ENCODE assay signal across 8 mouse cellular contexts in genomic region chr12:103433986-103434731, GRCm38 (mm10). TPM values are rescaled to one million over a fixed set of nuclear protein-coding genes. Genes with fewer than 3 reads are reported as not detected.
DNase-seq lines count a peak whose midpoint lies in the region; ATAC-seq and TF ChIP-seq lines count a peak whose summit lies in the region.

Ifi27 (plus strand) TSS chr12:103434211.

- H3K4me3 ChIP-seq in neural tube, embryonic 15.5 days (replicated peaks): no peak within 1 kb of the TSS
- peak within 1 kb of the TSS; percentile 62 for H3K4me3 ChIP-seq in bone marrow macrophage, adult 2 months (ENCODE audit: insufficient read depth, low read length)
- peak within 1 kb of the TSS; percentile 28 for H3K4me3 ChIP-seq in heart, embryonic 12.5 days
- peak within 1 kb of the TSS; percentile 14; the same call in 1 of the 2 replicates for H3K4me3 ChIP-seq in liver, embryonic 16.5 days (ENCODE audit: low read depth, low read length)
- H3K4me3 ChIP-seq in forebrain, embryonic 12.5 days (replicated peaks): no peak within 1 kb of the TSS

- 82% methylated on average over 8 of the region's 8 CpGs for WGBS in neural tube, embryonic 15.5 days
- 46% methylated on average over 8 of the region's 8 CpGs for WGBS in heart, embryonic 12.5 days
- WGBS in liver, embryonic 16.5 days (ENCODE audit: insufficient replicate concordance): 36% methylated on average over 8 of the region's 8 CpGs
- WGBS in forebrain, embryonic 12.5 days: 81% methylated on average over 8 of the region's 8 CpGs

- ATAC-seq in neural tube, embryonic 15.5 days (ENCODE audit: low FRiP score): no peak
- ATAC-seq in heart, embryonic 12.5 days (ENCODE audit: insufficient number of reproducible peaks, low FRiP score): peak; percentile 85
- peak; percentile 89 for ATAC-seq in liver, embryonic 16.5 days (ENCODE audit: low read depth)
- ATAC-seq in forebrain, embryonic 12.5 days (ENCODE audit: low FRiP score): no peak

- H3K36me3 ChIP-seq in neural tube, embryonic 15.5 days: no peaks in the 10 kb centered on the region
- no peaks in the 10 kb centered on the region for H3K36me3 ChIP-seq in heart, embryonic 12.5 days
- H3K36me3 ChIP-seq in liver, embryonic 16.5 days (ENCODE audit: control insufficient read depth, insufficient read depth): no peaks in the 10 kb centered on the region
- no peaks in the 10 kb centered on the region for H3K36me3 ChIP-seq in forebrain, embryonic 12.5 days (replicated peaks)

- TF ChIP-seq CTCF in bone marrow macrophage, adult 2 months (IDR thresholded peaks at IDR 0.05; ENCODE audit: low read depth, low read length): no peak

- H3K27me3 ChIP-seq in neural tube, embryonic 15.5 days (replicated peaks): no peaks in the 10 kb centered on the region
- H3K27me3 ChIP-seq in heart, embryonic 12.5 days (replicated peaks): no peaks in the 10 kb centered on the region
- no peaks in the 10 kb centered on the region for H3K27me3 ChIP-seq in liver, embryonic 16.5 days (ENCODE audit: control insufficient read depth, insufficient read depth, low read depth, low read length)
- no peaks in the 10 kb centered on the region for H3K27me3 ChIP-seq in forebrain, embryonic 12.5 days

- H3K9ac ChIP-seq in neural tube, embryonic 15.5 days (replicated peaks): no peak within 1 kb of the TSS
- H3K9ac ChIP-seq in heart, embryonic 12.5 days: no peak within 1 kb of the TSS
- H3K9ac ChIP-seq in liver, embryonic 16.5 days (ENCODE audit: low read depth, low read length): no peak within 1 kb of the TSS
- H3K9ac ChIP-seq in forebrain, embryonic 12.5 days: no peak within 1 kb of the TSS

- no peaks in the 10 kb centered on the region for H3K4me1 ChIP-seq in neural tube, embryonic 15.5 days
- peaks cover 21% of the 10 kb centered on the region for H3K4me1 ChIP-seq in bone marrow macrophage, adult 2 months (ENCODE audit: control insufficient read depth, insufficient read depth, low read length)
- H3K4me1 ChIP-seq in heart, embryonic 12.5 days (replicated peaks): no peaks in the 10 kb centered on the region
- H3K4me1 ChIP-seq in liver, embryonic 16.5 days (ENCODE audit: control insufficient read depth, low read depth, low read length): no peaks in the 10 kb centered on the region
- H3K4me1 ChIP-seq in forebrain, embryonic 12.5 days: no peaks in the 10 kb centered on the region

- no peak for DNase-seq in neural tube, embryonic 10.5 days (ENCODE audit: extremely low spot score, low spot score)
- DNase-seq in kidney, postnatal 4 days: peak; percentile 53 to 68
- peak; percentile 94 for DNase-seq in skeletal muscle tissue, adult 2 months (ENCODE audit: low read depth, low spot score)

- H3K27ac ChIP-seq in neural tube, embryonic 15.5 days (replicated peaks): no peak within 1 kb of the TSS
- peak within 1 kb of the TSS; percentile 85 for H3K27ac ChIP-seq in bone marrow macrophage, adult 2 months (ENCODE audit: insufficient read depth, low read depth, low read length)
- H3K27ac ChIP-seq in heart, embryonic 12.5 days (ENCODE audit: poor library complexity, severe bottlenecking): peak within 1 kb of the TSS; percentile 5; the same call in 1 of the 2 replicates
- H3K27ac ChIP-seq in liver, embryonic 16.5 days (ENCODE audit: low read length): no peak within 1 kb of the TSS
- no peak within 1 kb of the TSS for H3K27ac ChIP-seq in forebrain, embryonic 12.5 days

- H3K9me3 ChIP-seq in neural tube, embryonic 15.5 days (replicated peaks): no peaks in the 10 kb centered on the region
- no peaks in the 10 kb centered on the region for H3K9me3 ChIP-seq in heart, embryonic 12.5 days (replicated peaks)
- H3K9me3 ChIP-seq in liver, embryonic 16.5 days (replicated peaks; ENCODE audit: control insufficient read depth, low read length): no peaks in the 10 kb centered on the region
- H3K9me3 ChIP-seq in forebrain, embryonic 12.5 days: no peaks in the 10 kb centered on the region

- TF ChIP-seq POLR2A in bone marrow macrophage, adult 2 months (IDR thresholded peaks at IDR 0.05; ENCODE audit: borderline replicate concordance, low read depth, low read length): no peak

- peak within 1 kb of the TSS; percentile 22 for H3K4me2 ChIP-seq in neural tube, embryonic 15.5 days
- H3K4me2 ChIP-seq in heart, embryonic 12.5 days: peak within 1 kb of the TSS; percentile 38
- peak within 1 kb of the TSS; percentile 33; the same call in 1 of the 2 replicates for H3K4me2 ChIP-seq in liver, embryonic 16.5 days (ENCODE audit: low read depth, low read length)
- H3K4me2 ChIP-seq in forebrain, embryonic 12.5 days: no peak within 1 kb of the TSS

RNA-seq across cellular contexts. Expression of gene Ifi27, which starts in this region (rescaled TPM):
- 14.6 and 30.5 TPM in 2 replicates for polyA plus RNA-seq in neural tube, embryonic 15.5 days (2015; fragmentation: Nextera tagmentation; extraction: Ambion mirVana)
- polyA plus RNA-seq in bone marrow macrophage, adult 2 months (2012; ENCODE audit: insufficient read depth, insufficient read length, missing spikeins): 93.3 and 100 TPM in 2 replicates
- 23.7 and 26.3 TPM in 2 replicates for polyA plus RNA-seq in heart, embryonic 12.5 days (2016; fragmentation: Nextera tagmentation; extraction: Ambion mirVana)
- polyA plus RNA-seq in liver, embryonic 16.5 days (2015; fragmentation: Nextera tagmentation; extraction: Ambion mirVana): 16.2 and 20.8 TPM in 2 replicates
- 3.7 and 4.0 TPM in 2 replicates for polyA plus RNA-seq in forebrain, embryonic 12.5 days (2016; fragmentation: Nextera tagmentation; extraction: Ambion mirVana)

Comparison
In these comparisons a context has a peak if more than half of its experiments do, and no peak if none do; other contexts are left out.
1. ATAC-seq: peak in heart, embryonic 12.5 days (single experiment) and liver, embryonic 16.5 days (single experiment); none in neural tube, embryonic 15.5 days (single experiment) and forebrain, embryonic 12.5 days (single experiment).
2. H3K27ac ChIP-seq: peak in bone marrow macrophage, adult 2 months (single experiment) and heart, embryonic 12.5 days (single experiment); none in neural tube, embryonic 15.5 days (single experiment), liver, embryonic 16.5 days (single experiment) and forebrain, embryonic 12.5 days (single experiment).
3. H3K4me3 ChIP-seq: peak in bone marrow macrophage, adult 2 months (single experiment), heart, embryonic 12.5 days (single experiment) and liver, embryonic 16.5 days (single experiment); none in neural tube, embryonic 15.5 days (single experiment) and forebrain, embryonic 12.5 days (single experiment).